Mouse (Mus musculus) thymus, adult 2 months (tissue): ENCODE results near the gene Evx1. TPM values are rescaled to one million over a fixed set of nuclear protein-coding genes. Genes with fewer than 3 reads are reported as not detected.

Experiments
- DNase-seq: peaks from one replicate; pipeline ENCODE4 v3.0.0; 2021
- H3K27ac ChIP-seq: fragments of 200-500 bp; 2 replicates; pipeline ENCODE4 v1.5.1; 2012; ENCODE audit warnings: low read length, control low read depth; ENCODE audit not compliant: control insufficient read depth, insufficient read depth
- H3K27me3 ChIP-seq: fragments of 200-500 bp; 2 replicates; pipeline ENCODE4 v1.6.1; 2012; ENCODE audit warnings: mild to moderate bottlenecking, low read length, moderate library complexity, mixed read lengths; ENCODE audit not compliant: control insufficient read depth, insufficient read depth
- H3K36me3 ChIP-seq: fragments of 200-500 bp; 2 replicates; pipeline ENCODE4 v1.6.1; 2012; ENCODE audit warnings: mild to moderate bottlenecking, low read length, moderate library complexity; ENCODE audit not compliant: control insufficient read depth, insufficient read depth
- H3K4me1 ChIP-seq: fragments of 200-500 bp; replicated peaks from 2 replicates; pipeline ENCODE4 v1.6.1; 2012; ENCODE audit warnings: low read length; ENCODE audit not compliant: control insufficient read depth, insufficient read depth
- H3K4me3 ChIP-seq: fragments of 200-500 bp; 2 replicates; pipeline ENCODE4 v1.5.1; 2012; ENCODE audit warnings: mild to moderate bottlenecking, low read length, control low read depth, moderate library complexity; ENCODE audit not compliant: control insufficient read depth, insufficient read depth
- CTCF ChIP-seq: fragments of 200-500 bp; IDR thresholded peaks from 2 replicates; pipeline ENCODE4 v1.5.1; 2012; ENCODE audit warnings: mild to moderate bottlenecking, control low read depth, low read length, moderate library complexity, borderline replicate concordance; ENCODE audit not compliant: control insufficient read depth, poor library complexity, insufficient read depth; ENCODE audit errors: extremely low read depth
- POLR2A ChIP-seq: fragments of 200-500 bp; IDR thresholded peaks from 2 replicates; pipeline ENCODE4 v1.6.1; 2012; ENCODE audit warnings: mild to moderate bottlenecking, low read length, control low read depth, moderate library complexity; ENCODE audit not compliant: control insufficient read depth, poor library complexity, insufficient read depth; ENCODE audit errors: extremely low read depth
- WGBS: fragments of 180-500 bp; shearing (Covaris S2); methylation state at CpG from one replicate; pipeline ENCODE4 v1.1.7; 2018; 5-methylcytosine and 5-hydroxymethylcytosine counted together
- polyA plus RNA-seq: library from polyadenylated mRNA; depleted of rRNA; stranded (reverse); fragments of >200 nt; gene quantifications from 2 replicates; pipeline ENCODE4 v1.2.3, GENCODE M21; 2012

Gene Evx1
- polyA plus RNA-seq, 1 experiment = not detected

DNA sequence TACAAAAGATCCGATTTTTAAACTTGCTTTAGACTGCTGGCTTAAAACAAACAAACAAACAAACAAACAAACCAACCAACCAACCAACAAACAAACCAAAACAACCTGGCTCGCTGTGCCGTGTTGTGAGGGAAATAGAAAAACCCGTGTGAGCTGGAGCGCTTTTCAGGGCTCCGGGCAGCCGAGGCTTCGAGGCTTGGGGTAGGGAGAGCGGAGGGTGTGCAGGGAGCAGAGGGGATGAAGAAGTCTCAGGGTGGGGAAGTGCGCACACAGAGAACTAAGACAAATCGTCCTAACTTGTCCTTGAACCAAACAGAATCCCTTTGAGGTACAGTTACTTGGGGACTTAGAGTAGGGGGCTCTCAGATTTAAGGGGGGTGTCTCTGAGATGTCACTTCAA lies 38.7 kb upstream of the Evx1 start:
- H3K27me3 ChIP-seq = peaks cover 43% of the 10 kb centered on the region

DNA sequence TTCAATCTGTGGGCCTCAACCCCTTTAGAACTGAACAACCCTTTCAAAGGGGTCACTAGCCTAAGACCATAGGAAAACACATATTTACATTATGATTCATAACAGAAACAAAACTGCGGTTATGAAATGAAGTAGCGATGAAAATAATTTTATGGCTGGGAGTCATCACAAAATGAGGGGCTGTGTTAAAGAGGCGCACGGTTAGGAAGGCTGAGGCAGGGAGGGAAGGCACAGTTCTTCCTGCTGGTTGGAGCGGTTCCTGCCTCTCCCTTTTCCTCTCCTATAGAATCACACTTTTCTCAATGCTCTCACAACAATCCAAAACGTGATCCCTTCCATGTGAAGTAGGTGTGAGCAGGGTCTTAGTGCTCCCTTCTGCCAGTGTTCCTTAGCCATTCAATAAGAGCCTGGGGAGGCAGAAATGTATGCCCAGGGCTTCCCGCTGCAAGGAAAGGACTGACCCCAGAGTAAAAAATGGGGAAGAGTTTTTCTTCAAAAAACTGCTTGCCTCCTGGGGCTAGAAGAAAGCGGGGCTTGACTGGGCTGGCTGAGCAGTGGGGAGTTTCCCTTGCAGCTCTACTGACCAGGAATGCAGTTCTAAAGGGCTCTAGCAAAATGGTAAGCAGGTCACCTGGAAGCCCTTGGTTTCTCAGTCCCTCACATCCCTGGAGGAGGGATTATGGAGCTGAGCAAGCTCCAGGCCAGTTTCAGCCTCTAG lies 37.6 kb upstream of the Evx1 start:
- no peaks in the 10 kb centered on the region for H3K4me1 ChIP-seq
- H3K27ac ChIP-seq = no peak overlapping the region
- H3K27me3 ChIP-seq = peaks cover 36% of the 10 kb centered on the region
- DNase-seq = no peak
- TF ChIP-seq CTCF (no peak), POLR2A (no peak)
- no peak overlapping the region for H3K4me3 ChIP-seq
- no peaks in the 10 kb centered on the region for H3K36me3 ChIP-seq
- 52% methylated on average over 8 of the region's 8 CpGs for WGBS

More for the DNA sequence above, 38.7 kb upstream of the Evx1 start:
- Histone ChIP-seq H3K4me3 (no peak overlapping the region), H3K4me1 (no peaks in the 10 kb centered on the region), H3K36me3 (no peaks in the 10 kb centered on the region), H3K27ac (no peak overlapping the region)
- DNase-seq = no peak
- TF ChIP-seq POLR2A (no peak), CTCF (no peak)
- WGBS = 20% methylated on average over 11 of the region's 11 CpGs

- 29% methylated on average over 6 of the region's 6 CpGs for WGBS
- H3K36me3 ChIP-seq = no peaks in the 10 kb centered on the region
- no peak for DNase-seq
- H3K4me3 ChIP-seq = no peak overlapping the region
- peaks cover 36% of the 10 kb centered on the region for H3K27me3 ChIP-seq
- TF ChIP-seq POLR2A = no peak
- no peak for TF ChIP-seq CTCF
- no peaks in the 10 kb centered on the region for H3K4me1 ChIP-seq
- no peak overlapping the region for H3K27ac ChIP-seq
Observed at GRCm38 (mm10) chr6:52276382-52276781, 36.9 kb upstream of the Evx1 start.

- no peak overlapping the region for H3K27ac ChIP-seq
- H3K27me3 ChIP-seq = peaks cover 36% of the 10 kb centered on the region
- 38% methylated on average over 5 of the region's 5 CpGs for WGBS
- TF ChIP-seq CTCF (no peak), POLR2A (no peak)
- H3K4me3 ChIP-seq = no peak overlapping the region
- no peak for DNase-seq
- no peaks in the 10 kb centered on the region for H3K36me3 ChIP-seq
- H3K4me1 ChIP-seq = no peaks in the 10 kb centered on the region
Observed at GRCm38 (mm10) chr6:52276920-52277319, 36.4 kb upstream of the Evx1 start.

DNA sequence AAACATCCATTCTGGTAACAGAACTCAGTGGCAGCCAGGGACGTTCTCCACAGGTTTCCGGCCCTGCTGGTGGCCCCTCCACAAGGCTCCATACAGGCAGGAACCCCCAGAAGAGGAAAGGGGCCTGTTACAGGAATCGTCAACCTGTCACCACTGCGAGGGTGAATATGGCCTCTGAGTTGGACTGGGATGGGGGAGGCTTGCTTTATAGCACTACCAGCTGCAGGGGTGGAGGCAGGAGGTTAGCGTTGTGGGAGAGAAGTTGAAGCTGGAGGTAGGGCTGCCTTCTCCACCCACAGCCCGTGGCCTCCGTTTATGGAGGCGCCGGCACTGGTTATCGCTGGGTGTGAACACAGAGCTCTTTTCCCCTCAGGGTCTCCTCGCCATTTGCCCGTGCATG lies 32.2 kb upstream of the Evx1 start:
- Histone ChIP-seq H3K4me1 (no peaks in the 10 kb centered on the region), H3K4me3 (no peak overlapping the region), H3K36me3 (no peaks in the 10 kb centered on the region), H3K27ac (no peak overlapping the region), H3K27me3 (peaks cover 16% of the 10 kb centered on the region)
- 38% methylated on average over 12 of the region's 12 CpGs for WGBS
- no peak for DNase-seq
- TF ChIP-seq CTCF (no peak), POLR2A (no peak)

DNA sequence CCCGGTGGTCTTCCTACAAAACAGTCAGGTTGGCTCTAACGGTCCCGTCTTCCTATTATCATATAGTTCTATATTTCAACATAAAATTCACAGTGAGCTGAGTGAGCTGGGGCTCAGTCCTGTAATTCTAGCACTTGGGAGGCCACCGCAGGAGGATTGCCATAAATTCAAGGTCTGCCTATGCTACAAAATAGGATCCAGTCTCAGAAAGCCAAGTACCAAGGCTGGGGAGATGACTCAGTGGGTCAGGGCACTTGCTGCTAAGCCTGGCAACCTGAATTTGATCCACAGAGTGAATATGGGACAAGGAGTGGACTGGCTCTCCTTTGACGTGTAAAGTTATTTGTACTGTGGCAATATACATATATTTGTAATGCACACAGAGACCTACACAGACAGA lies 29.4 kb upstream of the Evx1 start:
- no peak for DNase-seq
- H3K4me1 ChIP-seq = no peaks in the 10 kb centered on the region
- TF ChIP-seq POLR2A = no peak
- no peak for TF ChIP-seq CTCF
- H3K36me3 ChIP-seq = no peaks in the 10 kb centered on the region
- no peak overlapping the region for H3K4me3 ChIP-seq
- 95% methylated on average over 5 of the region's 5 CpGs for WGBS
- no peak overlapping the region for H3K27ac ChIP-seq
- H3K27me3 ChIP-seq = peaks cover 4% of the 10 kb centered on the region; the same call in 1 of the 2 replicates

GRCm38 (mm10) chr6:52290186-52290585 lies 23.1 kb upstream of the Evx1 start:
- peaks cover 21% of the 10 kb centered on the region; the same call in 1 of the 2 replicates for H3K27me3 ChIP-seq
- TF ChIP-seq CTCF (no peak), POLR2A (no peak)
- no peak overlapping the region for H3K27ac ChIP-seq
- H3K4me3 ChIP-seq = no peak overlapping the region
- no peaks in the 10 kb centered on the region for H3K4me1 ChIP-seq
- no peaks in the 10 kb centered on the region for H3K36me3 ChIP-seq
- 17% methylated on average over 12 of the region's 12 CpGs for WGBS
- DNase-seq = no peak
